Mouse (Mus musculus): Measurements from ENCODE around the gene Nav2. TPM values are rescaled to one million over a fixed set of nuclear protein-coding genes. Genes with fewer than 3 reads are reported as not detected.

The Nav2 gene
- polyA plus RNA-seq, 1 experiment from 2014 or later, result 25.6 TPM

DNA sequence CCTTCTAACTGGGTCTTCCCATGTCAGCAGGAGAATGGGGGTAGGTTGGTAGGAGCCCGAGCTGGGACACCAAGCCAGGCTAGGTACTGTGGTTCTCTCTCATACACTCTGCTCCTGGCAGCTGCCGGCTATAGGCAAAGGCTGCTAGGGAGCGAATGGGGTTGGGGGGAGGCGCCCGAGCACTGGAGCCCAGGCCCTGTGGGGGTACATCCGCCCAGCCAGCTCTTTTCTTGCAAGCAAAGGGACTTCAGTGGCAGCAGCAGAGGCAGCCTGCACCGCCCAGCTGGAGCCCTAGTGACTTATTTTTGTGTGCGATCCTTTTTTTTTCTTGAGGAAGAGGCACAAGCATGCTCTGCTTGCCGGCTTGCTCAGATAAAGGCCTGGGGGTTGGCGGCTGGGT, 51.6 kb downstream of the Nav2 start:
- peak; percentile 46 for DNase-seq (ENCODE audit: low spot score)
- peaks cover 8% of the 10 kb centered on the region for H3K36me3 ChIP-seq
- H3K27me3 ChIP-seq (ENCODE audit: insufficient read depth, poor library complexity, severe bottlenecking), result peaks cover 89% of the 10 kb centered on the region
- H3K4me1 ChIP-seq (replicated peaks), result peaks cover 70% of the 10 kb centered on the region
- 6% methylated on average over 10 of the region's 10 CpGs for WGBS
- peak overlapping the region; percentile 68 for H3K4me3 ChIP-seq
- H3K27ac ChIP-seq, result peak overlapping the region; percentile 89
- no peaks in the 10 kb centered on the region for H3K9me3 ChIP-seq

GRCm38 (mm10) chr7:48961501-48961900, 53.0 kb downstream of the Nav2 start:
- 35% methylated on average over 8 of the region's 8 CpGs for WGBS
- Histone ChIP-seq H3K4me1 (replicated peaks) (peaks cover 82% of the 10 kb centered on the region), H3K4me3 (peak overlapping the region; percentile 68), H3K27ac (peak overlapping the region; percentile 74), H3K27me3 (ENCODE audit: insufficient read depth, poor library complexity, severe bottlenecking) (peaks cover 79% of the 10 kb centered on the region), H3K9me3 (no peaks in the 10 kb centered on the region), H3K36me3 (peaks cover 8% of the 10 kb centered on the region)
- no peak for DNase-seq (ENCODE audit: low spot score)

GRCm38 (mm10) chr7:48961935-48962334, 53.4 kb downstream of the Nav2 start:
- DNase-seq (ENCODE audit: low spot score), result no peak
- 42% methylated on average over 4 of the region's 4 CpGs for WGBS

DNA sequence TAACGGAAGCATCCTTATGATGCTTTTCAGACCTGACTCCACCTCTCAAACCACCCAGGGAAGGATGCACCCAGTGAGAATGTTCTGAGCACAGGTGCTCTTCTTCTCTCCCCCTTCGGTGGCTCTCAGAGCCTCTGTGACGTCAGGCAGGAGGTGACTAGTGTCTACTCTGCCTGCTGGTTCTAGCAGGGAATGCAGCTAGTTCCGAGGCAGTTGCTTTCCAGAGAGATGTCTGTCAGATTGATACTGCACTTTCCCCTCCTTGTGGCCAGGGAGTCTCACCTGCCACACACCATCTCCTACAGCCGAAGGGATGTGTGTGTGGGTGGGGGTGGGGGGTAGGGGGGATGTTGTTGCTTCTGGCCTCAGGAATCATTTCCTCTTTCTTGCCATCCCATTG, 54.6 kb downstream of the Nav2 start:
- DNase-seq (ENCODE audit: low spot score), result no peak
- Histone ChIP-seq H3K27me3 (ENCODE audit: insufficient read depth, poor library complexity, severe bottlenecking) (peaks cover 66% of the 10 kb centered on the region), H3K4me1 (replicated peaks) (peaks cover 97% of the 10 kb centered on the region), H3K4me3 (peak overlapping the region; percentile 68), H3K9me3 (no peaks in the 10 kb centered on the region), H3K36me3 (peaks cover 8% of the 10 kb centered on the region), H3K27ac (peak overlapping the region; percentile 74)
- WGBS, result 51% methylated on average over 5 of the region's 5 CpGs

More at GRCm38 (mm10) chr7:48961935-48962334, 53.4 kb downstream of the Nav2 start:
- H3K27me3 ChIP-seq (ENCODE audit: insufficient read depth, poor library complexity, severe bottlenecking), result peaks cover 74% of the 10 kb centered on the region
- peaks cover 86% of the 10 kb centered on the region for H3K4me1 ChIP-seq (replicated peaks)
- peak overlapping the region; percentile 68; the same call in 1 of the 2 replicates for H3K4me3 ChIP-seq
- H3K36me3 ChIP-seq, result peaks cover 8% of the 10 kb centered on the region
- peak overlapping the region; percentile 74; the same call in 1 of the 2 replicates for H3K27ac ChIP-seq
- no peaks in the 10 kb centered on the region for H3K9me3 ChIP-seq

GRCm38 (mm10) chr7:48963554-48963953, 55.0 kb downstream of the Nav2 start:
- Histone ChIP-seq H3K36me3 (peaks cover 8% of the 10 kb centered on the region), H3K9me3 (no peaks in the 10 kb centered on the region), H3K4me1 (replicated peaks) (peaks cover 97% of the 10 kb centered on the region), H3K4me3 (peak overlapping the region; percentile 68), H3K27ac (peak overlapping the region; percentile 74; the same call in 1 of the 2 replicates), H3K27me3 (ENCODE audit: insufficient read depth, poor library complexity, severe bottlenecking) (peaks cover 66% of the 10 kb centered on the region)
- WGBS, result 44% methylated on average over 4 of the region's 4 CpGs
- DNase-seq (ENCODE audit: low spot score), result no peak

DNA sequence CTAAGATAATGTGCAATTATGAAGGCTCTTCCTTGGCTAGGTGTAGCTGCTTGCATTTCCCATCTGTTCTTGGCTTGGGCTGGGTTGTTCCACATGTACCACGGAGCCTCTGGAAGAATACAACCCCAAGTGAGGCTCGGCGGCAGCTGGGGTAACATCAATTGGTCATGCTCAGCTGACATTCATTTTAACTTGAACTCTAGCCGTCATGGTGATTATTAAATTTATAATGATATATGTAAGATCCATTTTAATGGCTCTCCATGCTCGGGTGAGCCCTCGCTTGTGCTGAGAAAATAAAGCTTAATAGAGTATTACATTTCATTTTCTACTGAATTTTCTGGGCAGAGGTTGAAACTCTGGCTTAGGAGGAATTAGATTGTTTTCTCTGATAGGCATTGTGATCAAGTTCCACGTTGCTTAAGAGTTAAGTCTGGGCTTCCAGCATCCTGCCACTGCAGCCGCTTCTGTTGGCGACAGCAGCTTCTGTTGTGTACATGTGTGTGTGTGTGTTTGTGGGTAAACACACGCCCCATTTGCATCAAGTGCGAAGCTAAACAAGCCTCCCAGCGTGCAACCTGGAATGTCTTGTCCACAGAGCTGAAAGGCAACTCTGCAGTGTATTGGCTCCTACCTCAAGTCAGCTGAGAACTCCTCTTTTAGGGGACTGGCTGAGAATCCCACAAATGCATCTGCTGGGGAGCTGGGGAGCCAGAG, 57.4 kb downstream of the Nav2 start:
- no peaks in the 10 kb centered on the region for H3K9me3 ChIP-seq
- peaks cover 52% of the 10 kb centered on the region for H3K27me3 ChIP-seq (ENCODE audit: insufficient read depth, poor library complexity, severe bottlenecking)
- whole genome bisulfite sequencing, result 31% methylated on average over 12 of the region's 12 CpGs
- H3K36me3 ChIP-seq, result peaks cover 8% of the 10 kb centered on the region
- peak overlapping the region; percentile 29 for H3K4me3 ChIP-seq
- peak overlapping the region; percentile 78 for H3K27ac ChIP-seq
- H3K4me1 ChIP-seq (replicated peaks), result peaks cover 87% of the 10 kb centered on the region
- peak; percentile 61 for DNase-seq (ENCODE audit: low spot score)

GRCm38 (mm10) chr7:48981013-48981412, 72.5 kb downstream of the Nav2 start:
- Histone ChIP-seq H3K27ac (peak overlapping the region; percentile 79), H3K4me1 (replicated peaks) (peaks cover 75% of the 10 kb centered on the region), H3K9me3 (no peaks in the 10 kb centered on the region), H3K4me3 (no peak overlapping the region), H3K27me3 (ENCODE audit: insufficient read depth, poor library complexity, severe bottlenecking) (peaks cover 51% of the 10 kb centered on the region), H3K36me3 (no peaks in the 10 kb centered on the region)
- peak; percentile 63 for DNase-seq (ENCODE audit: low spot score)
- WGBS, result 29% methylated on average over 7 of the region's 7 CpGs

DNA sequence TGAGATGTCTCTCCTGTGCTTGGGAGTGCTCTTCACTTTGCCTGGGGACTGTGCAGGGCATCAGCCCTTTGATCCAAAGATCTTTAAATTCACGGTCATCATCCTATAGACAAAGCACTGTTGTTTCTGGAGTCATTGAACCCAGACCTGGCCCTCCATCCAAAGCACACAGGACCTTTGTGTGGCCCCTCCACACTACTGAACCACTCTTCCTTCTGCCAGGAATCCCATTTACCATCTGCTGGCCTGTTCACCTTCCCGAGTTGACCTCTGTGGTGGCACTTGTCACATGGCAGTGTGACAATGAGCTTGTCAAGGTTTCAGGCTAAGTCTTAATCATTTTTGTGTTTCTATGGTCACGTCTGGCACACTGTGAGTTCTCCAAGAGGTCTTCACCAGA, 73.3 kb downstream of the Nav2 start:
- Histone ChIP-seq H3K4me3 (no peak overlapping the region), H3K9me3 (no peaks in the 10 kb centered on the region), H3K27ac (peak overlapping the region; percentile 79), H3K36me3 (no peaks in the 10 kb centered on the region), H3K4me1 (replicated peaks) (peaks cover 74% of the 10 kb centered on the region), H3K27me3 (ENCODE audit: insufficient read depth, poor library complexity, severe bottlenecking) (peaks cover 48% of the 10 kb centered on the region)
- DNase-seq (ENCODE audit: low spot score), result peak; percentile 67
- 20% methylated on average over 3 of the region's 3 CpGs for WGBS

- WGBS, result 48% methylated on average over 7 of the region's 7 CpGs
- H3K4me3 ChIP-seq, result no peak overlapping the region
- peak overlapping the region; percentile 79 for H3K27ac ChIP-seq
- peak; percentile 55 for DNase-seq (ENCODE audit: low spot score)
- peaks cover 45% of the 10 kb centered on the region for H3K27me3 ChIP-seq (ENCODE audit: insufficient read depth, poor library complexity, severe bottlenecking)
- H3K9me3 ChIP-seq, result no peaks in the 10 kb centered on the region
- no peaks in the 10 kb centered on the region for H3K36me3 ChIP-seq
- peaks cover 71% of the 10 kb centered on the region for H3K4me1 ChIP-seq (replicated peaks)
Observed at GRCm38 (mm10) chr7:48982573-48982972, 74.1 kb downstream of the Nav2 start.

- DNase-seq (ENCODE audit: low spot score), result no peak
- WGBS, result 59% methylated on average over 8 of the region's 8 CpGs
- H3K4me3 ChIP-seq, result no peak overlapping the region
- H3K27me3 ChIP-seq (ENCODE audit: insufficient read depth, poor library complexity, severe bottlenecking), result peaks cover 13% of the 10 kb centered on the region; the same call in 1 of the 2 replicates
- H3K4me1 ChIP-seq (replicated peaks), result peaks cover 80% of the 10 kb centered on the region
- H3K9me3 ChIP-seq, result no peaks in the 10 kb centered on the region
- H3K27ac ChIP-seq, result peak overlapping the region; percentile 78
- peaks cover 4% of the 10 kb centered on the region; the same call in 1 of the 2 replicates for H3K36me3 ChIP-seq
Observed at GRCm38 (mm10) chr7:48991911-48992552, 83.5 kb downstream of the Nav2 start.

GRCm38 (mm10) chr7:48995171-48995570, 86.7 kb downstream of the Nav2 start:
- peaks cover 98% of the 10 kb centered on the region for H3K4me1 ChIP-seq (replicated peaks)
- peak overlapping the region; percentile 25 for H3K4me3 ChIP-seq
- peaks cover 4% of the 10 kb centered on the region; the same call in 1 of the 2 replicates for H3K36me3 ChIP-seq
- DNase-seq (ENCODE audit: low spot score), result peak; percentile 90
- WGBS, result 3% methylated on average over 13 of the region's 13 CpGs
- peaks cover 5% of the 10 kb centered on the region; the same call in 1 of the 2 replicates for H3K27me3 ChIP-seq (ENCODE audit: insufficient read depth, poor library complexity, severe bottlenecking)
- no peaks in the 10 kb centered on the region for H3K9me3 ChIP-seq
- peak overlapping the region; percentile 89 for H3K27ac ChIP-seq

GRCm38 (mm10) chr7:48995701-48996100, 87.2 kb downstream of the Nav2 start:
- no peak for DNase-seq (ENCODE audit: low spot score)
- 40% methylated on average over 8 of the region's 8 CpGs for WGBS
- Histone ChIP-seq H3K27me3 (ENCODE audit: insufficient read depth, poor library complexity, severe bottlenecking) (peaks cover 5% of the 10 kb centered on the region; the same call in 1 of the 2 replicates), H3K27ac (peak overlapping the region; percentile 89), H3K4me1 (replicated peaks) (peaks cover 99% of the 10 kb centered on the region), H3K4me3 (peak overlapping the region; percentile 25; the same call in 1 of the 2 replicates), H3K36me3 (peaks cover 2% of the 10 kb centered on the region; the same call in 1 of the 2 replicates), H3K9me3 (no peaks in the 10 kb centered on the region)

DNA sequence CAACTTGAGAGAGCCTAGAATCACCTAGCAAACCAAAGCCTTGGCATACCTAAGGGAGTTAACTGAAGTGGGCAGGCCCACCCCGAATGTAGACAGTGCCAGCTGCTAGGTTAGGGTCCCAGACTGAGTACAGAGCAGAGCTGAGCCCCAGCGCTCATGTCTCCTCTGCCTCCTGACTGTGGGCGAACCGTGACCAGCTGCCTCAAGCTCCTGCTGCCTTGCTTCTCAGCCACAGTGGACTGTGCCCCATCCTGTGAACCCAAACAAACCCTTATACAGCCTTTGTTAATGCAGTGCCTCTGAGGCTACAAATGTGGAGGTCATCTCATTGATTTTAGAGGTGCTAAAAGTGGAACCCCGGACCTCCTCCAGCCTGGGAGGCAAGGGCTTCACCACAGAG, 88.3 kb downstream of the Nav2 start:
- H3K4me3 ChIP-seq, result no peak overlapping the region
- peak overlapping the region; percentile 81 for H3K27ac ChIP-seq
- no peaks in the 10 kb centered on the region for H3K9me3 ChIP-seq
- peaks cover 5% of the 10 kb centered on the region; the same call in 1 of the 2 replicates for H3K27me3 ChIP-seq (ENCODE audit: insufficient read depth, poor library complexity, severe bottlenecking)
- no peaks in the 10 kb centered on the region for H3K36me3 ChIP-seq
- peaks cover 99% of the 10 kb centered on the region for H3K4me1 ChIP-seq (replicated peaks)
- 50% methylated on average over 5 of the region's 5 CpGs for WGBS
- DNase-seq (ENCODE audit: low spot score), result no peak

All from hindbrain, embryonic 10.5 days (tissue).